Mouse (Mus musculus): ENCODE data around the gene Hand1. TPM values are rescaled to one million over a fixed set of nuclear protein-coding genes. Genes with fewer than 3 reads are reported as not detected.

Gene Hand1
- polyA plus RNA-seq, 1 experiment = not detected

DNA sequence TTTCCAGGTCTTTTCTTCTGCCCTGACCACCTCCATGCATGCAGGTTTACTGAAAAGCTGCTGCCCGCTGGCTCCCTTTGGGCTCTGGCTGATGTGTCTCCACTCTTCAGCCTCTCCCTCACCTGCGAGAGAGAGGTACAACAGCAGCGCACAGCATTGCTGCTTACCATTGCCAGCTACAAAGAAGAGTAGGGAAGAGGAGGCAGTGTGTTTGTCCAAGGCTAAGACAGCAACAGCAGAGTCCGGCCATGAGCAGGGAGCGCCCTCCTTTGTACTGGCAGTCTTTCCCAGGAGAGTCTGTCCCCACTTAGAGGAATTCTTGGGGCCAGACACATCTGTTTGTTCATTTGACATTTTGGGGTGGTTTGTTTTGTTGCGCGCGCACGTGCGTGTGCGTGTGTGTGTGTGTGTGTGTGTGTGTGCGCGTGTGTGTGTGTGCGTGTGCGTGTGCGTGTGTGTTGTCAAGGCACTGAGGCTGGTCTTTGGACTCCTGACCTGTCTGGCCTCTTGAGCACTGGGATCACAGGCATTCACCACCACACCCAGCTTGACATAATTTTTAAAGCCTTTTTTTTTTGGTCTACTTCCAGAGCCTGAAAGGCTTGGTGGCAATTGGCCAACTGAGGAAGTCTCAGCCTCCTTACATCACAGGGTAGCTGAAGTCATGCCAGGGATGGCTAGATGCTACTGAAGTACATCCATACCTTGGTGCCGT, 23.4 kb downstream of the Hand1 start:
- DNase-seq = no peak
- WGBS = 86% methylated on average over 17 of the region's 17 CpGs
- TF ChIP-seq CTCF (IDR thresholded peaks at IDR 0.05; ENCODE audit: borderline replicate concordance, insufficient read depth, low read depth, low read length) = no peak
- TF ChIP-seq POLR2A (IDR thresholded peaks at IDR 0.05; ENCODE audit: borderline replicate concordance, insufficient read depth, low read length) = no peak
- Histone ChIP-seq H3K27ac (ENCODE audit: insufficient read depth, low read length) (no peak overlapping the region), H3K27me3 (ENCODE audit: control insufficient read depth, insufficient read depth, low read length) (no peaks in the 10 kb centered on the region), H3K4me3 (replicated peaks; ENCODE audit: insufficient read depth, low read depth, low read length) (no peak overlapping the region), H3K4me1 (ENCODE audit: control insufficient read depth, insufficient read depth, low read length) (no peaks in the 10 kb centered on the region)

DNA sequence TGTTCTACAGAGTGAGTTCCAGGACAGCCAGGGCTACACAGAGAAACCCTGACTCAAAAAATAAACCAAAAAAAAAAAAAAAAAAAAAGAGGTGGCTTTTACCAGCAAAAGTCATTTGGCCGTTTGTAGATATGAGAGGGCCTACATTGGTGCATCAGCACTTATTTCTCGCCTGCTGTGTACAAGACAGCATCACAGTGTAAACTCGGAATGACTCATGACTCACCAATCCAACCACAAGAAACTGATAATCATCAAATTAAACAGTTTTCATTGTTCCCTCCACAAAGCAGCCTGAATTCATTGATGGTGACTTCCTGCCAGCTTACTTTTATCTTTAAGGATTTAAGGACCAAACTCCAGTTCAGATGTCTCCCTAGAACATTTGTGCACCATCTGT, 27.6 kb downstream of the Hand1 start:
- H3K27me3 ChIP-seq (ENCODE audit: control insufficient read depth, insufficient read depth, low read length) = no peaks in the 10 kb centered on the region
- WGBS = 82% methylated on average over 3 of the region's 3 CpGs

DNA sequence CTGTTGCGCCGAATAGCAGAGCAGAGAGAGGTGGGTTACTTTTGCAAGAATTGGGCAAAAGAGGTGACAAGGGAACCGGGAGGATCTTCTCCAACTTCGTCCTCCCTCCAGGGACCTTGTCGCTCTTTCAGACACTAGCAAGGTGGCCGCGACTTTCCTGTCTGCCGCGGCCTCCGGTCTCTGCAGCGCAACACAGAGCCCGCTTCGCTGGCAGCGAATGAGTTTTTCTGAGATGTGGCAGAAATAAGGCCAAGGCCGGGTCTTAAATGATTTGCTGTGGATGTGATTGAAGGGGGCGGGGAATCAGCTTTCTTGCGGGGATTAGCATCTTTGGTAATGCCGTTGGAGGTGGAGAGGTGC, 30.1 kb downstream of the Hand1 start:
- DNase-seq = peak in 1 of 2 experiments; percentile 33
- no peak overlapping the region for H3K27ac ChIP-seq (ENCODE audit: insufficient read depth, low read length)
- under 1% methylated on average over 18 of the region's 18 CpGs for WGBS
- no peak for TF ChIP-seq POLR2A (IDR thresholded peaks at IDR 0.05; ENCODE audit: borderline replicate concordance, insufficient read depth, low read length)
- no peak for TF ChIP-seq CTCF (IDR thresholded peaks at IDR 0.05; ENCODE audit: borderline replicate concordance, insufficient read depth, low read depth, low read length)
- H3K27me3 ChIP-seq (ENCODE audit: control insufficient read depth, insufficient read depth, low read length) = no peaks in the 10 kb centered on the region
- peaks cover 3% of the 10 kb centered on the region for H3K4me1 ChIP-seq (ENCODE audit: control insufficient read depth, insufficient read depth, low read length)
- H3K4me3 ChIP-seq (replicated peaks; ENCODE audit: insufficient read depth, low read depth, low read length) = peak overlapping the region; percentile 61

More for the DNA sequence above, 27.6 kb downstream of the Hand1 start:
- Histone ChIP-seq H3K27ac (ENCODE audit: insufficient read depth, low read length) (no peak overlapping the region), H3K4me3 (replicated peaks; ENCODE audit: insufficient read depth, low read depth, low read length) (no peak overlapping the region), H3K4me1 (ENCODE audit: control insufficient read depth, insufficient read depth, low read length) (peaks cover 3% of the 10 kb centered on the region)
- DNase-seq = no peak
- no peak for TF ChIP-seq CTCF (IDR thresholded peaks at IDR 0.05; ENCODE audit: borderline replicate concordance, insufficient read depth, low read depth, low read length)
- no peak for TF ChIP-seq POLR2A (IDR thresholded peaks at IDR 0.05; ENCODE audit: borderline replicate concordance, insufficient read depth, low read length)

DNA sequence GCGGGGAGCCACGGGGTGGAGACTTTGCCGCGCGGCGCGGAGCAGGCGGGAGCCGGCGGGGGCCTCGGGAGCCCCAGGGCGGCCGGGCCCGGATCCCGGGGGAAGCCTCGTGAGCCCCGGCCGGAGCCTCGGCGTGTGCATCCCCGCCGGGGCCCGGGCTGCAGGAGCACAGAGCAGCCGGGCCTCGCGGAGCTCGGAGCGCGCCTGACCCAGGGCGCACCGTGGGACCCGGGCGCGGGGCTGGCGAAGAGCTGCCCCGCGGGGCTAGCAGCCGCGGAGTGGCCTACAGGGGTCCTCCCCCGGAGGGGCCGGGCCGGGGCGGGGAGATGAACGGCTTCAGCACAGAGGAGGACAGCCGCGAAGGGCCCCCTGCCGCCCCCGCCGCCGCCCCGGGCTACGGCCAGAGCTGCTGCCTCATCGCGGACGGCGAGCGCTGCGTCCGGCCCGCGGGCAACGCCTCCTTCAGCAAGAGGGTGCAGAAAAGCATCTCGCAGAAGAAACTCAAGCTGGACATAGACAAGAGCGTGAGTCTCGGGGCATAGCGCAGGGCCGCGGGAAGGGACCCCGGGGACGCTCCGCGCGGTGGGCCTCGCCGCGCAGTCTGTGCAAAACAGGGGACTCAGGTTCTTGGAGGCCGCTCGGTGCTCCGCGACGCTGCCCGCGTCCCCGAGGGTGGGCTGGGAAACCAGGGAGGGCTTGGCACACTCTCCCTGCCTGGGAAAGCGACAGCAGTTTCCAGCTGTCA, 30.7 kb downstream of the Hand1 start:
- WGBS = under 1% methylated on average over 84 of the region's 85 CpGs

DNA sequence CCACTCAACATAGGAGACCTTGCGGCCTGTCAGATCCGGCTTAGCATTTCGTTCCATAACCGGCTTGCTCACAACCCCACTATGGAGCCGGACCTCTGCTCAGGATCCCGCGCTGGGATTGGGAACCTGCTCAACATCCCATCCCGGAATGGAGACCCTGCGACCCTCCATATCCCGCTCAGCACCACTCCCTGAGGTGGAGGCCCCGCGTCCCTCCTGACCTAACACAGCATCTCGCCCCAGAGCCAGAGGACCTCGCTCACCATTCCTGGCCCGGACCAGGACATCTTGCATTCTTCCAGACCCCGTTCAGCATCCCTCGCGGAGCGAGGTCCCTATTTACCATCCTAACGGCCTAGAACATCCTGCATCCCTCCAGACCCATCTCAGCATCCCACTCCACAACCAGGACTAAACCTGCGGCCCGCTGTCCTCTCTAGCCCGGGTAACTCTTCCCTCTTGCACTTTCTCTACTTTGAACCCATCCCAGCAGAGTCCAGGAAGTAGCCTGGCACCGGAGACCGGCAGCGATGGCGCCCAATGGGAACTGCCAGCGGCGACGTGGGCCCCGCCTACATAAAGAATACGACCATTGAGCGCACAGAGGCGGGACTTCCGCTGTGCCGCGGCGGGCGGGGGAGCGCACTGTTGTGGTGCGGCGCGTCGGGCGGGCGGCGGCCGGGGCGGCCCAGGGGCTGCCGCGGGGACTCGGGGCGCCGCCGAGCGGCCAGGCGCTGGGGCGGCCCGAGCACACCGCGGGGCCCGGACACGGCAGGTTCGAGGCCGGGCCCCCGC, 31.4 kb downstream of the Hand1 start, which contains the start of gene Sap30l:
Sap30l (plus strand) TSS at position 667 of the 795 bp plus-strand sequence.
- no peak for TF ChIP-seq CTCF (IDR thresholded peaks at IDR 0.05; ENCODE audit: borderline replicate concordance, insufficient read depth, low read depth, low read length)
- TF ChIP-seq POLR2A (IDR thresholded peaks at IDR 0.05; ENCODE audit: borderline replicate concordance, insufficient read depth, low read length) = peak; percentile 60; the same call in 1 of the 2 replicates
- H3K4me1 ChIP-seq (ENCODE audit: control insufficient read depth, insufficient read depth, low read length) = peaks cover 3% of the 10 kb centered on the region
- peak; percentile 98 for DNase-seq
- no peaks in the 10 kb centered on the region for H3K27me3 ChIP-seq (ENCODE audit: control insufficient read depth, insufficient read depth, low read length)
- under 1% methylated on average over 59 of the region's 66 CpGs for WGBS
- H3K27ac ChIP-seq (ENCODE audit: insufficient read depth, low read length) = 0 out of 2 replicates have a peak within 1 kb of the TSS, but pooled peaks have one; percentile 6
- peak within 1 kb of the TSS; percentile 94 for H3K4me3 ChIP-seq (replicated peaks; ENCODE audit: insufficient read depth, low read depth, low read length)

More for the DNA sequence above, 30.7 kb downstream of the Hand1 start:
- peak; percentile 54 to 65 for DNase-seq
- peak overlapping the region; percentile 61 for H3K4me3 ChIP-seq (replicated peaks; ENCODE audit: insufficient read depth, low read depth, low read length)
- no peak overlapping the region for H3K27ac ChIP-seq (ENCODE audit: insufficient read depth, low read length)
- no peaks in the 10 kb centered on the region for H3K27me3 ChIP-seq (ENCODE audit: control insufficient read depth, insufficient read depth, low read length)
- TF ChIP-seq POLR2A (IDR thresholded peaks at IDR 0.05; ENCODE audit: borderline replicate concordance, insufficient read depth, low read length) (no peak), CTCF (IDR thresholded peaks at IDR 0.05; ENCODE audit: borderline replicate concordance, insufficient read depth, low read depth, low read length) (no peak)
- H3K4me1 ChIP-seq (ENCODE audit: control insufficient read depth, insufficient read depth, low read length) = peaks cover 3% of the 10 kb centered on the region

- WGBS = 18% methylated on average over 22 of the region's 22 CpGs
- H3K27ac ChIP-seq (ENCODE audit: insufficient read depth, low read length) = no peak overlapping the region
- DNase-seq = no peak
- no peaks in the 10 kb centered on the region for H3K27me3 ChIP-seq (ENCODE audit: control insufficient read depth, insufficient read depth, low read length)
- H3K4me3 ChIP-seq (replicated peaks; ENCODE audit: insufficient read depth, low read depth, low read length) = peak overlapping the region; percentile 94
- TF ChIP-seq CTCF (IDR thresholded peaks at IDR 0.05; ENCODE audit: borderline replicate concordance, insufficient read depth, low read depth, low read length) (no peak), POLR2A (IDR thresholded peaks at IDR 0.05; ENCODE audit: borderline replicate concordance, insufficient read depth, low read length) (no peak)
- H3K4me1 ChIP-seq (ENCODE audit: control insufficient read depth, insufficient read depth, low read length) = peaks cover 3% of the 10 kb centered on the region
Measured at GRCm38 (mm10) chr11:57800266-57800951, 32.2 kb downstream of the Hand1 start.

DNA sequence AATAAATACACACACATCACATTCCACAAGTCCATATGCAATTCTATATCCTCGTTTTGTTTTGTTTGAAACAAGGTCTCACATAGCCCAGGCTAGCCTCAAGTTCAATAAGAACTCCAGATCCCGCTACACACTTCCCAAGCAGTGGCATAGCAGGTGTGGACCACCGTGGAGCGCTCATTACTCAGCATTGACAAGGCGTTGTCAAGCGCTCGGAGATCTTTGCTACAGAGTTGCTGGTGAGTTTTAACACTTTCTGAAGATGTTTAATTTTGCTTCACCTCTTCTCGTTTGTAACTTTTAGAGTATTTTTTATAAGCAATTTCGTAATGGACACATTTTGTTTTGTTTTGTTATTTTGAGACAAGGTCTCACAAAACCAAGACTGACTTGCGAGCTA, 33.2 kb downstream of the Hand1 start:
- WGBS = 92% methylated on average over 10 of the region's 10 CpGs
- Histone ChIP-seq H3K27me3 (ENCODE audit: control insufficient read depth, insufficient read depth, low read length) (no peaks in the 10 kb centered on the region), H3K27ac (ENCODE audit: insufficient read depth, low read length) (no peak overlapping the region), H3K4me3 (replicated peaks; ENCODE audit: insufficient read depth, low read depth, low read length) (no peak overlapping the region), H3K4me1 (ENCODE audit: control insufficient read depth, insufficient read depth, low read length) (peaks cover 3% of the 10 kb centered on the region)
- no peak for DNase-seq
- TF ChIP-seq CTCF (IDR thresholded peaks at IDR 0.05; ENCODE audit: borderline replicate concordance, insufficient read depth, low read depth, low read length) (no peak), POLR2A (IDR thresholded peaks at IDR 0.05; ENCODE audit: borderline replicate concordance, insufficient read depth, low read length) (no peak)

Measured in cerebellum, adult 2 months (tissue).